Mouse (Mus musculus): ENCODE measurements around the gene Rnase2b. TPM values are rescaled to one million over a fixed set of nuclear protein-coding genes. Genes with fewer than 3 reads are reported as not detected.

The Rnase2b gene
- polyA plus RNA-seq (2012; rRNA removed) = not detected in 2 replicates

GRCm38 (mm10) chr14:51161976-51162375 lies at the start of gene Rnase2b:
Gene Rnase2b, plus strand, starts transcription at chr14:51162260.

GRCm38 (mm10) chr14:51113916-51114560 lies 48.0 kb upstream of the Rnase2b start, which contains the start of gene Eddm3b:
Gene Eddm3b, plus strand, starts transcription at chr14:51114426.

GRCm38 (mm10) chr14:51146685-51147084 lies 15.4 kb upstream of the Rnase2b start, which contains the start of gene Rnase1:
Gene Rnase1, minus strand, starts transcription at chr14:51146785.

GRCm38 (mm10) chr14:51199098-51200023 lies 37.3 kb downstream of the Rnase2b start, which contains the start of gene Ang2:
Gene Ang2, minus strand, starts transcription at chr14:51199148.

GRCm38 (mm10) chr14:51203115-51203514 lies 41.1 kb downstream of the Rnase2b start, which contains the start of gene Ear14:
Gene Ear14, plus strand, starts transcription at chr14:51203391.

Other genes with a start within 250 kb of the Rnase2b start
- 104 and 110 TPM in 2 replicates for gene Osgep, start 237.4 kb upstream of the Rnase2b start, polyA plus RNA-seq (2012; rRNA removed)
- gene Apex1, start 237.3 kb upstream of the Rnase2b start, polyA plus RNA-seq (2012; rRNA removed) = 136 and 142 TPM in 2 replicates
- gene Pip4p1, start 231.4 kb upstream of the Rnase2b start, polyA plus RNA-seq (2012; rRNA removed) = 154 and 167 TPM in 2 replicates
- 20.7 and 23.4 TPM in 2 replicates for gene Pnp, start 231.2 kb upstream of the Rnase2b start, polyA plus RNA-seq (2012; rRNA removed)
- 18.3 and 19.4 TPM in 2 replicates for gene Gm49342, start 217.7 kb upstream of the Rnase2b start, polyA plus RNA-seq (2012; rRNA removed)
- gene Pnp2, start 206.3 kb upstream of the Rnase2b start, polyA plus RNA-seq (2012; rRNA removed) = 0.56 and 0.95 TPM in 2 replicates
- 0.06 TPM in 1 of 2 replicates, not detected in the other for gene Rnase10, start 154.5 kb upstream of the Rnase2b start, polyA plus RNA-seq (2012; rRNA removed)
- gene Rnase9, start 120.4 kb upstream of the Rnase2b start, polyA plus RNA-seq (2012; rRNA removed) = not detected in 2 replicates
- gene Rnase11, start 112.1 kb upstream of the Rnase2b start, polyA plus RNA-seq (2012; rRNA removed) = not detected in 2 replicates
- gene Rnase12, start 104.6 kb upstream of the Rnase2b start, polyA plus RNA-seq (2012; rRNA removed) = not detected in 2 replicates
- 0.03 and 0.06 TPM in 2 replicates for gene Olfr750, start 87.8 kb upstream of the Rnase2b start, polyA plus RNA-seq (2012; rRNA removed)
- 20.0 and 20.9 TPM in 2 replicates for gene Rnase4, start 71.2 kb upstream of the Rnase2b start, polyA plus RNA-seq (2012; rRNA removed)
- gene Ang, start 71.1 kb upstream of the Rnase2b start, polyA plus RNA-seq (2012; rRNA removed) = 5.3 and 5.4 TPM in 2 replicates
- not detected in 2 replicates for gene Eddm3b, start 47.8 kb upstream of the Rnase2b start, polyA plus RNA-seq (2012; rRNA removed)
- gene Rnase6, start 38.4 kb upstream of the Rnase2b start, polyA plus RNA-seq (2012; rRNA removed) = 1.1 and 1.2 TPM in 2 replicates
- gene Rnase1, start 15.5 kb upstream of the Rnase2b start, polyA plus RNA-seq (2012; rRNA removed) = 0.31 and 0.36 TPM in 2 replicates
- not detected in 2 replicates for gene Ang2, start 36.9 kb downstream of the Rnase2b start, polyA plus RNA-seq (2012; rRNA removed)
- gene Ear14, start 41.1 kb downstream of the Rnase2b start, polyA plus RNA-seq (2012; rRNA removed) = not detected in 2 replicates
- gene Rnase2a, start 93.9 kb downstream of the Rnase2b start, polyA plus RNA-seq (2012; rRNA removed) = not detected in 2 replicates
- not detected in 2 replicates for gene Gm7247, start 199.5 kb downstream of the Rnase2b start, polyA plus RNA-seq (2012; rRNA removed)
- gene Vmn2r88, start 248.6 kb downstream of the Rnase2b start, polyA plus RNA-seq (2012; rRNA removed) = not detected in 2 replicates